ENCODE assay signal across 10 mouse cellular contexts in genomic region chr8:120807719-120808118, GRCm38 (mm10).
DNase-seq lines count a peak whose midpoint lies in the region; ATAC-seq and TF ChIP-seq lines count a peak whose summit lies in the region.
"Had no signal": no experiment of that assay in that cellular context is flagged by ENCODE, and none has a peak within 500 bp of the region (broad histone marks: within the 10 kb centered on the region; RNA-seq: fewer than 3 reads in every experiment).

No protein-coding gene starts in this region.

- TF ChIP-seq POLR2A in lung, adult 2 months (IDR thresholded peaks at IDR 0.05; ENCODE audit: borderline replicate concordance, extremely low read depth, low read depth, low read length), result no peak

- TF ChIP-seq CTCF in lung, adult 2 months (IDR thresholded peaks at IDR 0.05; ENCODE audit: insufficient read depth, low read length), result peak; percentile 43

- H3K4me3 ChIP-seq in lung, adult 2 months (replicated peaks; ENCODE audit: extremely low read depth, low read depth, low read length), result no peak overlapping the region
- H3K4me3 ChIP-seq: heart, embryonic 13.5 days; limb, embryonic 15.5 days had no signal

- peak; percentile 5 to 16 for DNase-seq in adrenal gland, postnatal 36 days
- DNase-seq in adrenal gland, adult 18-20 months (ENCODE audit: low spot score in 2 of 2), result no peak
- no peak for DNase-seq in lung, adult 2 months
- DNase-seq in lung, postnatal 36 days, result no peak
- DNase-seq in embryo, embryonic 10.5 days (ENCODE audit: low spot score), result peak; percentile 48
- DNase-seq in cerebellum, adult 11 months, result no peak
- DNase-seq in thymus, postnatal 10 days (ENCODE audit: low spot score in 2 of 2), result no peak

- peak; percentile 52; the same call in 1 of the 2 replicates for ATAC-seq in megakaryocyte, adult 5-6 weeks (ENCODE audit: poor library complexity, severe bottlenecking)

- WGBS in lung, adult 2 months, result 43% methylated on average over 6 of the region's 6 CpGs

- H3K4me1 ChIP-seq in lung, adult 2 months (ENCODE audit: control insufficient read depth, insufficient read depth, low read length), result no peaks in the 10 kb centered on the region
- H3K4me1 ChIP-seq: limb, embryonic 15.5 days had no signal

Comparison
In these comparisons a context has a peak if more than half of its experiments do, and no peak if none do; other contexts are left out.
1. DNase-seq: peak in adrenal gland, postnatal 36 days (2 of 2) and embryo, embryonic 10.5 days (single experiment); none in adrenal gland, adult 18-20 months (0 of 2), lung, adult 2 months (single experiment), lung, postnatal 36 days (single experiment), cerebellum, adult 11 months (single experiment) and thymus, postnatal 10 days (0 of 2).